Mouse (Mus musculus) monocyte, adult 5-6 weeks (primary cell): ENCODE measurements around the gene Ccdc14. TPM values are rescaled to one million over a fixed set of nuclear protein-coding genes. Genes with fewer than 3 reads are reported as not detected.
"Not testable (repeated sequence)": the region's sequence is repeated elsewhere in the genome, so short reads cannot be mapped to it uniquely, and the experiment has no call there.

Experiments used
- ATAC-seq: fragments of 153-309, 156-312 bp; replicated peaks from 2 replicates; pipeline ENCODE4 v1.8.0; 2017; ENCODE audit warnings: mild to moderate bottlenecking; ENCODE audit not compliant: low TSS enrichment, insufficient number of reproducible peaks, severe bottlenecking, poor library complexity, low FRiP score
- total RNA-seq: library from RNA; stranded (forward); fragments of 200-1000, 200-491, 200-594 nt; gene quantifications from 3 replicates; pipeline ENCODE4 v1.2.3, GENCODE M21; 2017

The Ccdc14 gene
- total RNA-seq, 1 experiment from 2014 or later = 3.4 TPM

- ATAC-seq = no peak
These were observed 10.4 kb downstream of the Ccdc14 start for GRCm38 (mm10) chr16:34700828-34701216.

- no peak for ATAC-seq
These were observed 15.6 kb downstream of the Ccdc14 start for GRCm38 (mm10) chr16:34706019-34706418.

GRCm38 (mm10) chr16:34706487-34706946 is 16.1 kb downstream of the Ccdc14 start:
- no peak for ATAC-seq

GRCm38 (mm10) chr16:34711481-34711880 is 21.1 kb downstream of the Ccdc14 start:
- ATAC-seq = no peak

- no peak for ATAC-seq
These were observed 34.7 kb downstream of the Ccdc14 start for GRCm38 (mm10) chr16:34725156-34725555.

- not testable (repeated sequence) for ATAC-seq
These were observed 38.2 kb downstream of the Ccdc14 start for GRCm38 (mm10) chr16:34728610-34729009.

- no peak for ATAC-seq
These were observed 39.0 kb downstream of the Ccdc14 start for GRCm38 (mm10) chr16:34729371-34729770.

- 0 out of 2 replicates have a peak, but pooled peaks have one; percentile 53 for ATAC-seq
These were observed 48.3 kb downstream of the Ccdc14 start for GRCm38 (mm10) chr16:34738656-34739233.

GRCm38 (mm10) chr16:34742930-34743329 is 52.5 kb downstream of the Ccdc14 start:
- ATAC-seq = no peak; the same call in 1 of the 2 replicates

GRCm38 (mm10) chr16:34745065-34745585 is 54.7 kb downstream of the Ccdc14 start, which contains the start of gene Mylk:
Gene Mylk (plus strand): TSS chr16:34745210.
- ATAC-seq = no peak

- ATAC-seq = no peak
These were observed 57.8 kb downstream of the Ccdc14 start for GRCm38 (mm10) chr16:34748081-34748720.

GRCm38 (mm10) chr16:34749536-34749935 is 59.1 kb downstream of the Ccdc14 start:
- no peak for ATAC-seq

- no peak for ATAC-seq
These were observed 61.6 kb downstream of the Ccdc14 start for GRCm38 (mm10) chr16:34752026-34752425.

GRCm38 (mm10) chr16:34752977-34753376 is 62.6 kb downstream of the Ccdc14 start:
- ATAC-seq = no peak

- no peak for ATAC-seq
These were observed 66.6 kb downstream of the Ccdc14 start for GRCm38 (mm10) chr16:34756991-34757390.

GRCm38 (mm10) chr16:34758205-34758604 is 67.8 kb downstream of the Ccdc14 start:
- no peak for ATAC-seq

GRCm38 (mm10) chr16:34763959-34764591 is 73.7 kb downstream of the Ccdc14 start:
- no peak for ATAC-seq

GRCm38 (mm10) chr16:34765666-34766065 is 75.2 kb downstream of the Ccdc14 start:
- ATAC-seq = no peak

- no peak for ATAC-seq
These were observed 75.8 kb downstream of the Ccdc14 start for GRCm38 (mm10) chr16:34766193-34766592.

- no peak for ATAC-seq
These were observed 77.0 kb downstream of the Ccdc14 start for GRCm38 (mm10) chr16:34767443-34767842.
